Mouse (Mus musculus) adrenal gland, adult 8-10 months (tissue): Measurements from ENCODE around the gene Fam189a1. TPM values are rescaled to one million over a fixed set of nuclear protein-coding genes. Genes with fewer than 3 reads are reported as not detected.

ENCODE experiments used
- DNase-seq: peaks from one replicate; pipeline ENCODE4 v3.0.0; 2022
- total RNA-seq, 4 experiments: library from RNA; stranded (reverse); gene quantifications; 2 replicates each; pipeline ENCODE4 v1.2.4; 2022

Fam189a1 gene
- total RNA-seq, 4 experiments from 2014 or later, result 0.41 to 0.95 (median 0.48) TPM

GRCm38 (mm10) chr7:64808876-64809275, 347.5 kb downstream of the Fam189a1 start:
- no peak for DNase-seq

GRCm38 (mm10) chr7:64805100-64805499, 351.3 kb downstream of the Fam189a1 start:
- no peak for DNase-seq

GRCm38 (mm10) chr7:64795554-64795953, 360.8 kb downstream of the Fam189a1 start:
- DNase-seq, result no peak

GRCm38 (mm10) chr7:64792031-64792430, 364.3 kb downstream of the Fam189a1 start:
- DNase-seq, result peak; percentile 80

- DNase-seq, result no peak
Measured at GRCm38 (mm10) chr7:64791145-64791544, 365.2 kb downstream of the Fam189a1 start.

GRCm38 (mm10) chr7:64785040-64785439, 371.3 kb downstream of the Fam189a1 start:
- DNase-seq, result no peak

GRCm38 (mm10) chr7:64779501-64779900, 376.9 kb downstream of the Fam189a1 start:
- DNase-seq, result no peak

GRCm38 (mm10) chr7:64776708-64777489, 379.5 kb downstream of the Fam189a1 start:
- DNase-seq, result no peak

- DNase-seq, result no peak
Measured at GRCm38 (mm10) chr7:64773465-64773864, 382.9 kb downstream of the Fam189a1 start.

- no peak for DNase-seq
Measured at GRCm38 (mm10) chr7:64770779-64771390, 385.5 kb downstream of the Fam189a1 start.

GRCm38 (mm10) chr7:64769768-64770167, 386.6 kb downstream of the Fam189a1 start:
- DNase-seq, result no peak

GRCm38 (mm10) chr7:64765595-64765994, 390.8 kb downstream of the Fam189a1 start:
- no peak for DNase-seq

GRCm38 (mm10) chr7:64755141-64755540, 401.2 kb downstream of the Fam189a1 start:
- DNase-seq, result no peak

- DNase-seq, result peak; percentile 66
Measured at GRCm38 (mm10) chr7:64754161-64754560, 402.2 kb downstream of the Fam189a1 start.

GRCm38 (mm10) chr7:64753678-64754077, 402.7 kb downstream of the Fam189a1 start:
- peak; percentile 26 for DNase-seq

GRCm38 (mm10) chr7:64752133-64752532, 404.2 kb downstream of the Fam189a1 start:
- DNase-seq, result no peak

GRCm38 (mm10) chr7:64751465-64751864, 404.9 kb downstream of the Fam189a1 start:
- peak; percentile 14 for DNase-seq

- DNase-seq, result no peak
Measured at GRCm38 (mm10) chr7:64743610-64744009, 412.8 kb downstream of the Fam189a1 start.

- DNase-seq, result peak; percentile 19
Measured at GRCm38 (mm10) chr7:64741333-64742307, 414.8 kb downstream of the Fam189a1 start.

GRCm38 (mm10) chr7:64739131-64739530, 417.2 kb downstream of the Fam189a1 start:
- DNase-seq, result no peak

- no peak for DNase-seq
Measured at GRCm38 (mm10) chr7:64729785-64730184, 426.6 kb downstream of the Fam189a1 start.

GRCm38 (mm10) chr7:64728816-64729215, 427.6 kb downstream of the Fam189a1 start:
- no peak for DNase-seq

- DNase-seq, result no peak
Measured at GRCm38 (mm10) chr7:64728181-64728591, 428.2 kb downstream of the Fam189a1 start.
